Mouse (Mus musculus): ENCODE measurements around the gene Clic5.

DNA sequence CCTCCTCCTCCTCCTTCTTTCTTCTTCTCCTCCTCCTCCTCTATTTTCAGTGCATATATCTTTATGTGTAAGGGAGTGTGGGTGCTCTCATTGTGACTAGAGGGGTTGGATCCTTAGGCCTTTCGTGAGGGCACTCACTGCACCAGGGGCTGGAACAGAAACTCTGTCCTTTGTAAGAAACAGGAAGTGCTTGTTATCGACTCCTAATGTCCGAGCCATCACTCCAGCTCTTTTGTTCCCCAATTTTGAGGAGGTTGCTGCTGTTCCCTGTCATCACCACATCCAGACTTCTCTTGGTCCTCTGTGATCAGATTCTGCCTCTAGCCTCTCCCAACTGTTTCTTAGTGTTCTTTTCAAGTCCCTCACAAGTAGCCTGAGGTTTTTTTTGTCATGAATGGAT is 64.3 kb downstream of the Clic5 start:
- TF ChIP-seq POLR2A (IDR thresholded peaks at IDR 0.05; ENCODE audit: low read depth, low read length) (no peak), CTCF (conservative IDR thresholded peaks at IDR 0.05; ENCODE audit: insufficient read depth, insufficient read length, low read depth, low read length) (no peak)

Data from kidney, adult 2 months (tissue).